ENCODE assay signal across 9 mouse cellular contexts in the genomic region with DNA sequence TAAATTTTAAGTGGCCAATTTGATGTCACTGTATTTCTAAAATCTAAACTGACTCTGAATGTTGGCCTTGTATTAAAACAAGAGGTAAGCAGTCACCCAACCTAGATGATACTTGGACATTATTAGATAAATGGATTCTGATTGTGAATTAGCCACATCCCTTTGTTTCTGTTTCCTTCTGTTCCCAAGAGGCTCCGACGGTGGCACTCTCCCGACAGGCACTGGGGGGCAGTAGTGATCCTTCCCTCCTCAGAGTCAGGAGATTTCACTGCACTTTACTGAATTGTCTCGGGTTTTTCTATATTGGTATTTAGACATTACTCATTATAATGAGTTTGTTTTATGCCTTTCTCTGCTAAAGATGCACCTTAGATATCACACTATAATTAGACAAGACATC.
A peak's percentile ranks its signal among the peaks of the same experiment; 100 is the strongest.
DNase-seq lines count a peak whose midpoint lies in the region; ATAC-seq and TF ChIP-seq lines count a peak whose summit lies in the region.
"Had no signal": no experiment of that assay in that cellular context is flagged by ENCODE, and none has a peak within 500 bp of the region (broad histone marks: within the 10 kb centered on the region; RNA-seq: fewer than 3 reads in every experiment).

No protein-coding gene starts in this region.

- POLR2A ChIA-PET in Patski (lab: Charles Lee) = no interaction called here

- H3K4me2 ChIP-seq in kidney, postnatal 0 days (ENCODE audit: low read length) = no peak overlapping the region
- H3K4me2 ChIP-seq in liver, postnatal 0 days (ENCODE audit: low read depth, low read length) = no peak overlapping the region
- H3K4me2 ChIP-seq: embryonic facial prominence, embryonic 12.5 days had no signal

- 7% methylated on average over 4 of the region's 4 CpGs for WGBS in embryonic facial prominence, embryonic 10.5 days
- WGBS in kidney, postnatal 0 days = 4% methylated on average over 4 of the region's 4 CpGs
- whole genome bisulfite sequencing in liver, postnatal 0 days (ENCODE audit: insufficient replicate concordance) = 5% methylated on average over 4 of the region's 4 CpGs
- 7% methylated on average over 4 of the region's 4 CpGs for WGBS in lung, adult 2 months

- no peak overlapping the region for H3K4me3 ChIP-seq in embryonic facial prominence, embryonic 10.5 days
- no peak overlapping the region for H3K4me3 ChIP-seq in kidney, postnatal 0 days (replicated peaks; ENCODE audit: low read depth, low read length)
- no peak overlapping the region for H3K4me3 ChIP-seq in liver, postnatal 0 days (ENCODE audit: low read depth, low read length)
- no peak overlapping the region for H3K4me3 ChIP-seq in lung, adult 2 months (replicated peaks; ENCODE audit: extremely low read depth, low read depth, low read length)
- H3K4me3 ChIP-seq: embryonic facial prominence, embryonic 12.5 days had no signal

- H3K36me3 ChIP-seq in embryonic facial prominence, embryonic 10.5 days (replicated peaks) = no peaks in the 10 kb centered on the region
- no peaks in the 10 kb centered on the region for H3K36me3 ChIP-seq in kidney, postnatal 0 days (ENCODE audit: insufficient read depth, low read length)
- no peaks in the 10 kb centered on the region for H3K36me3 ChIP-seq in liver, postnatal 0 days (replicated peaks; ENCODE audit: insufficient read depth, low read length)
- H3K36me3 ChIP-seq: embryonic facial prominence, embryonic 12.5 days had no signal

- no peak for ATAC-seq in Patski
- ATAC-seq in kidney, postnatal 0 days (replicated peaks; ENCODE audit: low FRiP score, low read depth) = no peak
- no peak for ATAC-seq in liver, postnatal 0 days

- TF ChIP-seq CTCF in Patski (IDR thresholded peaks at IDR 0.05) = peak; percentile 65
- TF ChIP-seq CTCF in kidney, postnatal 0 days (IDR thresholded peaks at IDR 0.05; ENCODE audit: low read depth) = peak; percentile 78
- TF ChIP-seq CTCF in liver, postnatal 0 days (IDR thresholded peaks at IDR 0.05; ENCODE audit: low read depth) = peak; percentile 49
- no peak for TF ChIP-seq CTCF in lung, adult 2 months (IDR thresholded peaks at IDR 0.05; ENCODE audit: insufficient read depth, low read length)

- DNase-seq in kidney, adult 8-10 months = peak; percentile 4 to 36
- no peak for DNase-seq in kidney, adult 11 months
- DNase-seq in Patski (ENCODE audit: low read depth, low spot score) = no peak
- peak; percentile 64 for DNase-seq in embryonic facial prominence, embryonic 10.5 days (ENCODE audit: low spot score)
- peak; percentile 70 for DNase-seq in kidney, postnatal 0 days (ENCODE audit: low spot score)
- peak; percentile 22 for DNase-seq in liver, postnatal 0 days
- no peak for DNase-seq in yolk sac, embryonic 10.5 days (ENCODE audit: low spot score)
- DNase-seq in lung, adult 2 months = no peak

- no peak overlapping the region for H3K9ac ChIP-seq in kidney, postnatal 0 days (ENCODE audit: low read depth, low read length)
- no peak overlapping the region for H3K9ac ChIP-seq in liver, postnatal 0 days (replicated peaks)
- H3K9ac ChIP-seq: embryonic facial prominence, embryonic 12.5 days had no signal

- H3K27ac ChIP-seq in embryonic facial prominence, embryonic 10.5 days (replicated peaks) = no peak overlapping the region
- no peak overlapping the region for H3K27ac ChIP-seq in kidney, postnatal 0 days
- H3K27ac ChIP-seq in liver, postnatal 0 days (ENCODE audit: low read depth) = no peak overlapping the region
- H3K27ac ChIP-seq: embryonic facial prominence, embryonic 12.5 days had no signal

- no peaks in the 10 kb centered on the region for H3K4me1 ChIP-seq in embryonic facial prominence, embryonic 10.5 days
- H3K4me1 ChIP-seq in kidney, postnatal 0 days (replicated peaks; ENCODE audit: insufficient read depth, low read length) = no peaks in the 10 kb centered on the region
- no peaks in the 10 kb centered on the region for H3K4me1 ChIP-seq in liver, postnatal 0 days (ENCODE audit: insufficient read depth)
- H3K4me1 ChIP-seq in lung, adult 2 months (ENCODE audit: control insufficient read depth, insufficient read depth, low read length) = no peaks in the 10 kb centered on the region
- H3K4me1 ChIP-seq: embryonic facial prominence, embryonic 12.5 days had no signal

- CTCF ChIA-PET in Patski (lab: Charles Lee) = no interaction called here

- peaks cover 3% of the 10 kb centered on the region for H3K27me3 ChIP-seq in Patski
- no peaks in the 10 kb centered on the region for H3K27me3 ChIP-seq in embryonic facial prominence, embryonic 10.5 days (replicated peaks; ENCODE audit: low read depth, poor library complexity, severe bottlenecking)
- no peaks in the 10 kb centered on the region for H3K27me3 ChIP-seq in kidney, postnatal 0 days (ENCODE audit: insufficient read depth, low read length)
- no peaks in the 10 kb centered on the region for H3K27me3 ChIP-seq in liver, postnatal 0 days (ENCODE audit: insufficient read depth, low read length)
- H3K27me3 ChIP-seq: embryonic facial prominence, embryonic 12.5 days had no signal

- TF ChIP-seq POLR2A in lung, adult 2 months (IDR thresholded peaks at IDR 0.05; ENCODE audit: borderline replicate concordance, extremely low read depth, low read depth, low read length) = no peak

- H3K9me3 ChIP-seq in embryonic facial prominence, embryonic 10.5 days = peaks cover 6% of the 10 kb centered on the region; the same call in 1 of the 2 replicates
- no peaks in the 10 kb centered on the region for H3K9me3 ChIP-seq in kidney, postnatal 0 days (replicated peaks; ENCODE audit: low read length)
- no peaks in the 10 kb centered on the region for H3K9me3 ChIP-seq in liver, postnatal 0 days (ENCODE audit: low read length)
- H3K9me3 ChIP-seq: embryonic facial prominence, embryonic 12.5 days had no signal

- in situ Hi-C loops in Patski (cut with MboI; ENCODE audit: low pct_unique_long_range_greater_than_20kb) = no loop called here

- no peak for TF ChIP-seq EP300 in liver, postnatal 0 days (IDR thresholded peaks at IDR 0.05; ENCODE audit: low read depth)

Comparison
In these comparisons a context has a peak if more than half of its experiments do, and no peak if none do; other contexts are left out.
1. DNase-seq: peak in kidney, adult 8-10 months (2 of 2), embryonic facial prominence, embryonic 10.5 days (single experiment), kidney, postnatal 0 days (single experiment) and liver, postnatal 0 days (single experiment); none in kidney, adult 11 months (single experiment), Patski (single experiment), yolk sac, embryonic 10.5 days (single experiment) and lung, adult 2 months (single experiment).